Mouse (Mus musculus) layer of hippocampus, adult 9-10 months (tissue): ENCODE measurements around the gene Eaf1.

ENCODE experiments used
- DNase-seq: peaks from one replicate; pipeline ENCODE4 v3.0.0; 2022; ENCODE audit warnings: low spot score

Eaf1 gene

GRCm38 (mm10) chr14:31509911-31510310 is 15.7 kb downstream of the Eaf1 start:
- no peak for DNase-seq

GRCm38 (mm10) chr14:31510322-31510721 is 16.1 kb downstream of the Eaf1 start:
- DNase-seq: no peak

- no peak for DNase-seq
Observed at GRCm38 (mm10) chr14:31515895-31516294, 21.7 kb downstream of the Eaf1 start.

GRCm38 (mm10) chr14:31519165-31519564 is 25.0 kb downstream of the Eaf1 start:
- DNase-seq: no peak

GRCm38 (mm10) chr14:31521318-31521717 is 27.1 kb downstream of the Eaf1 start:
- DNase-seq: no peak

- DNase-seq: no peak
Observed at GRCm38 (mm10) chr14:31525040-31525810, 31.0 kb downstream of the Eaf1 start.

- no peak for DNase-seq
Observed at GRCm38 (mm10) chr14:31530847-31531246, 36.6 kb downstream of the Eaf1 start.

- no peak for DNase-seq
Observed at GRCm38 (mm10) chr14:31531506-31532148, 37.4 kb downstream of the Eaf1 start.

- DNase-seq: no peak
Observed at GRCm38 (mm10) chr14:31532656-31533055, 38.5 kb downstream of the Eaf1 start.

GRCm38 (mm10) chr14:31537298-31537697 is 43.1 kb downstream of the Eaf1 start:
- DNase-seq: no peak

GRCm38 (mm10) chr14:31543885-31544442 is 49.8 kb downstream of the Eaf1 start:
- no peak for DNase-seq

- DNase-seq: no peak
Observed at GRCm38 (mm10) chr14:31555021-31555420, 60.8 kb downstream of the Eaf1 start.

GRCm38 (mm10) chr14:31555963-31556434 is 61.8 kb downstream of the Eaf1 start:
- DNase-seq: no peak

GRCm38 (mm10) chr14:31556526-31557260 is 62.5 kb downstream of the Eaf1 start:
- no peak for DNase-seq

- DNase-seq: no peak
Observed at GRCm38 (mm10) chr14:31557273-31557672, 63.1 kb downstream of the Eaf1 start.

GRCm38 (mm10) chr14:31557784-31558183 is 63.6 kb downstream of the Eaf1 start:
- DNase-seq: no peak

- no peak for DNase-seq
Observed at GRCm38 (mm10) chr14:31559216-31559615, 65.0 kb downstream of the Eaf1 start.
